Mouse (Mus musculus): ENCODE results near the gene Atp8a2. TPM values are rescaled to one million over a fixed set of nuclear protein-coding genes. Genes with fewer than 3 reads are reported as not detected.

Atp8a2 gene
- polyA plus RNA-seq, 1 experiment = 0.36 TPM

DNA sequence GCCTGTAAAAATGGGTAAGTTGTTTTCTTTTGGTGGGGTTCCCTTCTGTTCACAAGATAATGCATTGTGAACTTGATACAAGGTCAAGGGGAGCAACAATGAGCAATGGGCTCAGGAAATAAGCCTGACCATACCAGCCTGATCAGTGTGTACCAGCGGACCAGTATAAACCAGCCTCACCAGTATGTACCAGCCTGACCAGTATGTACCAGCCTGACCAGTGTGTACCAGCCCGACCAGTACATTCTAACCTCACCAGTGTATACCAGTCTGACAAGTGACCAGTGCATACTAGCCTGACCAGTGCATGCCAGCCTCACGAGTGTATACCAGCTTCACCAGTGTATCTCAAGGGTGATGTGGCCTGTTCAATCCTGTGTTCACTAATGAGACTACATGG, 33.6 kb downstream of the Atp8a2 start:
- Histone ChIP-seq H3K36me3 (ENCODE audit: control insufficient read depth, insufficient read depth, low read length) (no peaks in the 10 kb centered on the region), H3K4me1 (ENCODE audit: control insufficient read depth, insufficient read depth, low read length) (no peaks in the 10 kb centered on the region), H3K4me3 (ENCODE audit: insufficient read depth, low read depth, low read length) (no peak overlapping the region), H3K27ac (ENCODE audit: insufficient read depth, low read depth, low read length) (no peak overlapping the region), H3K27me3 (replicated peaks; ENCODE audit: control insufficient read depth, insufficient read depth, low read length) (no peaks in the 10 kb centered on the region)
- no peak for DNase-seq
- TF ChIP-seq CTCF (conservative IDR thresholded peaks at IDR 0.05; ENCODE audit: insufficient read depth, insufficient read length, low read depth, low read length) (no peak), POLR2A (IDR thresholded peaks at IDR 0.05; ENCODE audit: low read depth, low read length) (no peak)
- 88% methylated on average over 3 of the region's 3 CpGs for WGBS

DNA sequence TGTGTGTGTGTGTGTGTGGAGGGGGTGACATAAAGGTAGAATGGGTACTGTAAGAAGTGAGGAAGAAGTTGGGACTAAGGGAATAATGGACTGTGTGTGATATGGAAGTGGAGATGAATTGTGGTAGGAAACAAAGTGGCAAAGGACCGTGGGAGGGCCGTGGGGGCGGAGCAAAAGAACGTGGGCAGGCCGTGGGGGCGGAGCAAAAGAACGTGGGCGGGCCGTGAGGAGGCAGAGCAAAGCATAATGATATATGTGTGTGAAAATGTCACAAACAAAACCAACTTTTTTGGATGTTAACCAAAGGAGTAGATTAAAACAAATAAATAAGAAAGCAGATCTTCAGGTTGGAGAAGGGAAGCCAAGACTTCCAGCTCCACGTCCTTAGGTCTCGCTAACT, 44.6 kb downstream of the Atp8a2 start:
- no peak overlapping the region for H3K27ac ChIP-seq (ENCODE audit: insufficient read depth, low read depth, low read length)
- TF ChIP-seq CTCF (conservative IDR thresholded peaks at IDR 0.05; ENCODE audit: insufficient read depth, insufficient read length, low read depth, low read length) (no peak), POLR2A (IDR thresholded peaks at IDR 0.05; ENCODE audit: low read depth, low read length) (no peak)
- 84% methylated on average over 11 of the region's 11 CpGs for WGBS
- H3K27me3 ChIP-seq (replicated peaks; ENCODE audit: control insufficient read depth, insufficient read depth, low read length) = no peaks in the 10 kb centered on the region
- H3K36me3 ChIP-seq (ENCODE audit: control insufficient read depth, insufficient read depth, low read length) = no peaks in the 10 kb centered on the region
- no peak overlapping the region for H3K4me3 ChIP-seq (ENCODE audit: insufficient read depth, low read depth, low read length)
- no peak for DNase-seq
- H3K4me1 ChIP-seq (ENCODE audit: control insufficient read depth, insufficient read depth, low read length) = no peaks in the 10 kb centered on the region

DNA sequence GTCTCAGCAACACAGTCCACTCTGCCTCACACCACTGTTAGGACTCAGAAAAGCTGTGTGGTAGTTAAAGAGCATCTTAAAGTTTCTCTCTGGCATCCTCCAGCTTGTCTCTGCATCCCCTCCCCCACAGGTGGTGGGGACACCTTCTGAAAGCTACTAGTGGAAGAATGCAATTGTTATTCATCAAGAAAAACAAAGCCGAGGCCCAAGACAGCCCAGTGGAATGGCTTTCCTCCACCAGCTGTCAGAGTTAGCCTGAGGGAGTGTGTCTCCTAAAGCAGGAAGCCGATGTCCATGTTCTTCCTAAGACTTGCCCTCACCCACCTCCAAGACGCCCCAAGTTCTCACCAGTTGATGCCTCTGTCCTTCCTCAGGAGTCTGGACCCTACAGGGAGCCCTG, 48.1 kb downstream of the Atp8a2 start:
- Histone ChIP-seq H3K27me3 (replicated peaks; ENCODE audit: control insufficient read depth, insufficient read depth, low read length) (no peaks in the 10 kb centered on the region), H3K27ac (ENCODE audit: insufficient read depth, low read depth, low read length) (no peak overlapping the region), H3K36me3 (ENCODE audit: control insufficient read depth, insufficient read depth, low read length) (no peaks in the 10 kb centered on the region), H3K4me1 (ENCODE audit: control insufficient read depth, insufficient read depth, low read length) (no peaks in the 10 kb centered on the region), H3K4me3 (ENCODE audit: insufficient read depth, low read depth, low read length) (no peak overlapping the region)
- no peak for DNase-seq
- TF ChIP-seq POLR2A (IDR thresholded peaks at IDR 0.05; ENCODE audit: low read depth, low read length) (no peak), CTCF (conservative IDR thresholded peaks at IDR 0.05; ENCODE audit: insufficient read depth, insufficient read length, low read depth, low read length) (no peak)
- 58% methylated on average over 3 of the region's 3 CpGs for WGBS

DNA sequence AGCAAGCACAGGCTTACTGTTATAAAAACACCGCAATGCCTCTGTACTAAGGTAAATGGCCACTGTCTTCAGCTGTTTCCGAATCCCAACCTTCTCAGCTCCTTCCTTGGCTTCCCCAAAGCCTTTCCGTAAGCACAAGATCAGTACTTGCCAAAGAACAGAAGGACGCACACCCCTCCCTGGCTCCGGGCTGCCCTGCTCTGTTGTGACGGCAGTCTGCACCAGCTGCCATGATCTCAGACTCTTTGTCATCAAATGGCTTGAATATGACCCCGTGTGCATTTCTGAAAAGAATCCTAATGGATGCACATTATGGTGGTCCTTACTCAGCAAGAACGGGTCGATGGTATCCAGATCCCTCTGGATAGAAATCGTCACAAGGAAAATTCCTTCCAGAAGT, 53.7 kb downstream of the Atp8a2 start:
- 91% methylated on average over 10 of the region's 10 CpGs for WGBS
- no peak for TF ChIP-seq CTCF (conservative IDR thresholded peaks at IDR 0.05; ENCODE audit: insufficient read depth, insufficient read length, low read depth, low read length)
- TF ChIP-seq POLR2A (IDR thresholded peaks at IDR 0.05; ENCODE audit: low read depth, low read length) = no peak

DNA sequence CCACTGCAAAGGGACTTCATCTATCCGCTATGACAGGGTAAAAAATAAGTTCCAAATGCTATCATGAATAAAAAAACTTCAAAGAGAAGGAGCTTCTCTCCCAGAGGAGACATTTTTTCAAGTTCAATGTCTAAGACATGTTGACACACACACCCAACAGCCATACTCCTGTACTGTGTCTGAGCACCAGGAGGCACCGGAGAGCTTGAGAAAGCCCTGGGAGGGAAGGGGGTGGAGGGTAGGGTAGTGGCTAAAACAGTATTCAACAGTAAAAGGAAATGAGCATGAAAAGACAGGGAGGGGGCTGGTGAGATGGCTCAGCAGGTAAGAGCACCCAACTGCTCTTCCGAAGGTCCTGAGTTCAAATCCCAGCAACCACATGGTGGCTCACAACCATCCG, 58.6 kb downstream of the Atp8a2 start:
- no peaks in the 10 kb centered on the region for H3K4me1 ChIP-seq (ENCODE audit: control insufficient read depth, insufficient read depth, low read length)
- no peak overlapping the region for H3K4me3 ChIP-seq (ENCODE audit: insufficient read depth, low read depth, low read length)
- TF ChIP-seq CTCF (conservative IDR thresholded peaks at IDR 0.05; ENCODE audit: insufficient read depth, insufficient read length, low read depth, low read length) (no peak), POLR2A (IDR thresholded peaks at IDR 0.05; ENCODE audit: low read depth, low read length) (no peak)
- WGBS = 93% methylated on average over 4 of the region's 4 CpGs
- no peaks in the 10 kb centered on the region for H3K27me3 ChIP-seq (replicated peaks; ENCODE audit: control insufficient read depth, insufficient read depth, low read length)
- no peaks in the 10 kb centered on the region for H3K36me3 ChIP-seq (ENCODE audit: control insufficient read depth, insufficient read depth, low read length)
- H3K27ac ChIP-seq (ENCODE audit: insufficient read depth, low read depth, low read length) = no peak overlapping the region
- no peak for DNase-seq

More for the DNA sequence above, 53.7 kb downstream of the Atp8a2 start:
- Histone ChIP-seq H3K27me3 (replicated peaks; ENCODE audit: control insufficient read depth, insufficient read depth, low read length) (no peaks in the 10 kb centered on the region), H3K27ac (ENCODE audit: insufficient read depth, low read depth, low read length) (no peak overlapping the region), H3K4me3 (ENCODE audit: insufficient read depth, low read depth, low read length) (no peak overlapping the region), H3K4me1 (ENCODE audit: control insufficient read depth, insufficient read depth, low read length) (no peaks in the 10 kb centered on the region), H3K36me3 (ENCODE audit: control insufficient read depth, insufficient read depth, low read length) (no peaks in the 10 kb centered on the region)
- DNase-seq = no peak

DNA sequence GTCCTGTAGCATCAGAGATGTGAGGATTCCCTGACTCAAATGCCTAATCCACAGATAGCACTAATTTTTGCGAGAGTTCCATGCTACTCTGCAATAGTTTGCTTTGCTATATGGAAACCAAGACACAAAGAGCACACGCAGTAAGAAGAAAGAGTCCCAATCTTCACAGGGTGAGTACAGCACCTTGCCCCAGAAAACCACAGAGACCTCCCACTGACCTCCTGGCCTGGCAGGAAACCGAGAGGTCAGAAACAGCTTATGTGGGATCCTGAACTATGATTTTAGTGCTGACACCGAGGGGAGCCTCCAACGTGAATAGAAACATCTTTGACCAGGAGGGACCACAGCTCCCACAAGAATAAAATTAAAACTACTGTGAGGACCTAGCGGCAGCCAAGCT, 59.2 kb downstream of the Atp8a2 start:
- TF ChIP-seq POLR2A (IDR thresholded peaks at IDR 0.05; ENCODE audit: low read depth, low read length) = no peak
- TF ChIP-seq CTCF (conservative IDR thresholded peaks at IDR 0.05; ENCODE audit: insufficient read depth, insufficient read length, low read depth, low read length) = no peak
- no peak for DNase-seq
- WGBS = 62% methylated on average over 6 of the region's 6 CpGs
- Histone ChIP-seq H3K27ac (ENCODE audit: insufficient read depth, low read depth, low read length) (no peak overlapping the region), H3K4me1 (ENCODE audit: control insufficient read depth, insufficient read depth, low read length) (no peaks in the 10 kb centered on the region), H3K36me3 (ENCODE audit: control insufficient read depth, insufficient read depth, low read length) (no peaks in the 10 kb centered on the region), H3K27me3 (replicated peaks; ENCODE audit: control insufficient read depth, insufficient read depth, low read length) (no peaks in the 10 kb centered on the region), H3K4me3 (ENCODE audit: insufficient read depth, low read depth, low read length) (no peak overlapping the region)

DNA sequence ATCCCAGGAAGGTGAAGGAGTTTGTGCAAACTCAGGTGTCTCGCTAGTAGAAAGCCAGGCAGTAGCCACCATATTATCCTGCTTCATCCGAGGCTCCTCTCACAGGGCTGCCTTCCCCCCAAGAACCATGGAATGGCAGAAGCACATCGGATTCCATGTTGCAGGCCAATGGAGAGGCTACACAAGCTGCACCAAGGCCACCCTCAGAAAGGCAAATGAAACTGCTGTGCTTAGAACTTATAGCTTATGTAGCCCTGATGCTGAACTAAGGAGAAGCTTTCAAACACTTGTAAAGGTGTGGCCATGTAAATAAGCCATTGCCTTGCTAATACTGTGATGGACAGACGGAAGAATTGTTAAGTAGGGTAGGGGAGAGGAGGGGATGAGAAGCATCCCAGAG, 61.2 kb downstream of the Atp8a2 start:
- no peaks in the 10 kb centered on the region for H3K36me3 ChIP-seq (ENCODE audit: control insufficient read depth, insufficient read depth, low read length)
- H3K4me3 ChIP-seq (ENCODE audit: insufficient read depth, low read depth, low read length) = no peak overlapping the region
- TF ChIP-seq CTCF (conservative IDR thresholded peaks at IDR 0.05; ENCODE audit: insufficient read depth, insufficient read length, low read depth, low read length) (no peak), POLR2A (IDR thresholded peaks at IDR 0.05; ENCODE audit: low read depth, low read length) (no peak)
- no peak overlapping the region for H3K27ac ChIP-seq (ENCODE audit: insufficient read depth, low read depth, low read length)
- no peak for DNase-seq
- WGBS = 87% methylated on average over 4 of the region's 4 CpGs
- no peaks in the 10 kb centered on the region for H3K4me1 ChIP-seq (ENCODE audit: control insufficient read depth, insufficient read depth, low read length)
- no peaks in the 10 kb centered on the region for H3K27me3 ChIP-seq (replicated peaks; ENCODE audit: control insufficient read depth, insufficient read depth, low read length)

DNA sequence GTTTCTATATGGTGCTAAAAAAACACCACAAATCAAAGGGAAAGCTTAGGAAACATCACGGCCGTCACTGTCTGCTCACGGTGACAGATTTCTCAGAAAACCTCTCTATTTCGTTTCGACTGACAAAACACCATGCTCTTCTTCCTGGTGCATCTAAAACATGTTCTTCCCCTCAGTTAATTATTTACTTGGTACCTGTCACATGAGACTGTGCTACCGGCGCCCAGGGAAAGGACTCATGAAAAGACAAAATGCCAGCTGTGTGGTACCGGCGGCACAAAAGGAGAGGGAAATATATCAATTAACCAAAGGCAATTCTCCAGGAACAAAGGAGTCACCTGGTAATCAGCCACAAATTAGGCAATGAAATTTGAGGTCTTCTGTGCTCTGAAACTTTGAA, 62.3 kb downstream of the Atp8a2 start:
- H3K4me1 ChIP-seq (ENCODE audit: control insufficient read depth, insufficient read depth, low read length) = no peaks in the 10 kb centered on the region
- no peak overlapping the region for H3K27ac ChIP-seq (ENCODE audit: insufficient read depth, low read depth, low read length)
- H3K4me3 ChIP-seq (ENCODE audit: insufficient read depth, low read depth, low read length) = no peak overlapping the region
- TF ChIP-seq POLR2A (IDR thresholded peaks at IDR 0.05; ENCODE audit: low read depth, low read length) (no peak), CTCF (conservative IDR thresholded peaks at IDR 0.05; ENCODE audit: insufficient read depth, insufficient read length, low read depth, low read length) (no peak)
- no peaks in the 10 kb centered on the region for H3K27me3 ChIP-seq (replicated peaks; ENCODE audit: control insufficient read depth, insufficient read depth, low read length)
- no peaks in the 10 kb centered on the region for H3K36me3 ChIP-seq (ENCODE audit: control insufficient read depth, insufficient read depth, low read length)
- DNase-seq = peak; percentile 32
- 32% methylated on average over 9 of the region's 9 CpGs for WGBS

Data from kidney, adult 2 months (tissue).